Mouse (Mus musculus): ENCODE measurements around the gene Laptm4a. TPM values are rescaled to one million over a fixed set of nuclear protein-coding genes. Genes with fewer than 3 reads are reported as not detected.

The Laptm4a gene
- polyA plus RNA-seq, 1 experiment from 2014 or later: 125 TPM

GRCm38 (mm10) chr12:8961607-8962316 is 40.3 kb downstream of the Laptm4a start:
- Histone ChIP-seq H3K4me1 (ENCODE audit: control insufficient read depth, insufficient read depth, low read length) (no peaks in the 10 kb centered on the region), H3K4me2 (no peak overlapping the region), H3K36me3 (ENCODE audit: control insufficient read depth, insufficient read depth, low read length) (no peaks in the 10 kb centered on the region), H3K27me3 (ENCODE audit: control insufficient read depth, insufficient read depth, low read length) (no peaks in the 10 kb centered on the region), H3K4me3 (ENCODE audit: low read depth, low read length) (no peak overlapping the region), H3K9ac (ENCODE audit: low read depth, low read length) (no peak overlapping the region), H3K9me3 (replicated peaks; ENCODE audit: control insufficient read depth, low read length) (no peaks in the 10 kb centered on the region), H3K27ac (ENCODE audit: low read depth, low read length) (no peak overlapping the region)
- no peak for ATAC-seq (replicated peaks; ENCODE audit: insufficient number of reproducible peaks, low FRiP score, low TSS enrichment)
- WGBS (ENCODE audit: insufficient replicate concordance): 66% methylated on average over 9 of the region's 9 CpGs

DNA sequence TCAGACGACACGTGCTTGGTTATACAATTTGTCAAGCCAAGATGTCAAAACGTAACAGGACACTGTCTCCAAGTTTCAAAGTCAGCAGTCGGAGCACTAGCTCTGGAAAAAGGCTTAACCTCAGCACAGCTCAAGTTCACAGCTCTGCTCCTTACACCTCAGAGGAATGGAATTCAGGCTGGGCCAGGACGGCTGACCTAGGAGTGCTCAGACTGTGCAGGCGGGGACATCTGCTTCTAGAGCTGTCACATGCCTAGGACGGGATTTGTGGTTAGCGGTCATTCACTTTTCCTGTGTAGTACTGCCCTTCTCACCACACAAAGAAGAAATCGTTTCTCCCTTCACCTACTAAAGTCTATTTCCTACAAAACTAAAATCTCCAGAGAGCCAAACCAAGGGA is 48.4 kb downstream of the Laptm4a start:
- peak; percentile 79; the same call in 1 of the 2 replicates for ATAC-seq (replicated peaks; ENCODE audit: insufficient number of reproducible peaks, low FRiP score, low TSS enrichment)
- no peaks in the 10 kb centered on the region for H3K9me3 ChIP-seq (replicated peaks; ENCODE audit: control insufficient read depth, low read length)
- H3K36me3 ChIP-seq (ENCODE audit: control insufficient read depth, insufficient read depth, low read length): no peaks in the 10 kb centered on the region
- WGBS (ENCODE audit: insufficient replicate concordance): 10% methylated on average over 9 of the region's 9 CpGs
- no peak overlapping the region for H3K4me2 ChIP-seq
- no peak overlapping the region for H3K4me3 ChIP-seq (ENCODE audit: low read depth, low read length)
- H3K27me3 ChIP-seq (ENCODE audit: control insufficient read depth, insufficient read depth, low read length): no peaks in the 10 kb centered on the region
- H3K4me1 ChIP-seq (ENCODE audit: control insufficient read depth, insufficient read depth, low read length): no peaks in the 10 kb centered on the region
- peak overlapping the region; percentile 2 for H3K27ac ChIP-seq (ENCODE audit: low read depth, low read length)
- H3K9ac ChIP-seq (ENCODE audit: low read depth, low read length): no peak overlapping the region

DNA sequence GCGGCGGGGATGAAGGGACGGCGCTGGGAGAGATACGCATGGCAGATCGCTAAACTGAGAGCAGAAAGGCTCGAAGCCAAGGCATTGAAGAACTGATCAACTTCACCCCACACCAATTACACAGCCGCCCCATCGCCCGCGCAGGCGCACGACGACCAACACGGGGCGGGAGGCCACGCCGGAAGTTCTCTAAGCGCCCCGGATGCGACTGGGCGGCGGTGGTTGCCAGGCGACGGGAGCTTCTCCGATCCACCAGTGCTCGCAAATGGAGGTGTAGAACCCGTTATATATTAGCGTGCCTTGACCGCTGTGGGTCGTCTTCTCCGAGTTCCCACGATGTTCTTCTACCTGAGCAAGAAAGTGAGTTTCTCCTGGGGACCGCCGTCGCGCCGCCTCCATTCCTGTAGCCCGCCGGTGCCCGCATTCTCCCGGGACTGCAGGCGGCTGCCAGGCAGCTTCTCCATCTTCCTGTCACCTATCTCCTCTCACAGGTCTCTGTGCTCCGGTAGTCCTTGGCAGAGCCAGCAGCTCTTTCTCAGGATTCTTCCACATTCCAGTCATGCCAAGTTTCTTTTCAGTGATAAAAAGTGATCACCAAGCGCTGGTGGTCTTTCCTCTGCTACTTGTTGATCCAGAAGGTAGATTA is 52.5 kb downstream of the Laptm4a start, which contains the start of gene Wdr35:
TSS of gene Wdr35 (plus strand) at position 73 of the 646 bp plus-strand sequence.
- no peaks in the 10 kb centered on the region for H3K4me1 ChIP-seq (ENCODE audit: control insufficient read depth, insufficient read depth, low read length)
- ATAC-seq (replicated peaks; ENCODE audit: insufficient number of reproducible peaks, low FRiP score, low TSS enrichment): peak; percentile 75
- H3K27ac ChIP-seq (ENCODE audit: low read depth, low read length): no peak within 1 kb of the TSS
- under 1% methylated on average over 45 of the region's 45 CpGs for WGBS (ENCODE audit: insufficient replicate concordance)
- H3K36me3 ChIP-seq (ENCODE audit: control insufficient read depth, insufficient read depth, low read length): no peaks in the 10 kb centered on the region
- no peaks in the 10 kb centered on the region for H3K9me3 ChIP-seq (replicated peaks; ENCODE audit: control insufficient read depth, low read length)
- H3K4me3 ChIP-seq (ENCODE audit: low read depth, low read length): peak within 1 kb of the TSS; percentile 62
- peak within 1 kb of the TSS; percentile 71 for H3K9ac ChIP-seq (ENCODE audit: low read depth, low read length)
- H3K4me2 ChIP-seq: peak within 1 kb of the TSS; percentile 77
- H3K27me3 ChIP-seq (ENCODE audit: control insufficient read depth, insufficient read depth, low read length): no peaks in the 10 kb centered on the region

- no peak overlapping the region for H3K4me3 ChIP-seq (ENCODE audit: low read depth, low read length)
These were observed 53.6 kb downstream of the Laptm4a start for GRCm38 (mm10) chr12:8975076-8975475.

More at GRCm38 (mm10) chr12:8975076-8975475, 53.6 kb downstream of the Laptm4a start:
- no peaks in the 10 kb centered on the region for H3K36me3 ChIP-seq (ENCODE audit: control insufficient read depth, insufficient read depth, low read length)
- H3K4me1 ChIP-seq (ENCODE audit: control insufficient read depth, insufficient read depth, low read length): no peaks in the 10 kb centered on the region
- no peak overlapping the region for H3K27ac ChIP-seq (ENCODE audit: low read depth, low read length)
- H3K4me2 ChIP-seq: no peak overlapping the region
- H3K27me3 ChIP-seq (ENCODE audit: control insufficient read depth, insufficient read depth, low read length): no peaks in the 10 kb centered on the region
- ATAC-seq (replicated peaks; ENCODE audit: insufficient number of reproducible peaks, low FRiP score, low TSS enrichment): no peak
- WGBS (ENCODE audit: insufficient replicate concordance): 85% methylated on average over 3 of the region's 3 CpGs
- no peaks in the 10 kb centered on the region for H3K9me3 ChIP-seq (replicated peaks; ENCODE audit: control insufficient read depth, low read length)
- no peak overlapping the region for H3K9ac ChIP-seq (ENCODE audit: low read depth, low read length)

Other genes starting within 250 kb of the Laptm4a start
- 39.8 and 41.7 TPM in 2 replicates for gene Pum2, start 247.5 kb upstream of the Laptm4a start, polyA plus RNA-seq (2014; fragmentation: Nextera tagmentation; extraction: Ambion mirVana)
- 28.5 and 37.3 TPM in 2 replicates for gene Sdc1, start 150.3 kb upstream of the Laptm4a start, polyA plus RNA-seq (2014; fragmentation: Nextera tagmentation; extraction: Ambion mirVana)
- gene Matn3, start 26.3 kb downstream of the Laptm4a start, polyA plus RNA-seq (2014; fragmentation: Nextera tagmentation; extraction: Ambion mirVana): 0.67 and 1.3 TPM in 2 replicates
- 12.5 and 14.5 TPM in 2 replicates for gene Wdr35, start 52.2 kb downstream of the Laptm4a start, polyA plus RNA-seq (2014; fragmentation: Nextera tagmentation; extraction: Ambion mirVana)
- 13.2 and 13.7 TPM in 2 replicates for gene Ttc32, start 108.3 kb downstream of the Laptm4a start, polyA plus RNA-seq (2014; fragmentation: Nextera tagmentation; extraction: Ambion mirVana)

Measured in heart, embryonic 11.5 days (tissue).